Mouse (Mus musculus): ENCODE data around the gene Slc12a3. TPM values are rescaled to one million over a fixed set of nuclear protein-coding genes. Genes with fewer than 3 reads are reported as not detected.

The Slc12a3 gene
- polyA plus RNA-seq, 1 experiment: not detected

GRCm38 (mm10) chr8:94377031-94377430 lies 48.0 kb downstream of the Slc12a3 start:
- Histone ChIP-seq H3K27me3 (ENCODE audit: control insufficient read depth) (peaks cover 20% of the 10 kb centered on the region), H3K4me3 (replicated peaks) (no peak overlapping the region), H3K9me3 (ENCODE audit: control insufficient read depth, low read length) (no peaks in the 10 kb centered on the region), H3K4me1 (ENCODE audit: control insufficient read depth) (peaks cover 42% of the 10 kb centered on the region), H3K36me3 (ENCODE audit: control insufficient read depth) (no peaks in the 10 kb centered on the region)
- TF ChIP-seq TAL1 (IDR thresholded peaks at IDR 0.05; ENCODE audit: low read length): no peak
- TF ChIP-seq GATA1 (IDR thresholded peaks at IDR 0.05; ENCODE audit: low read length): no peak

GRCm38 (mm10) chr8:94377714-94378205 lies 48.8 kb downstream of the Slc12a3 start:
- H3K9me3 ChIP-seq (ENCODE audit: control insufficient read depth, low read length): no peaks in the 10 kb centered on the region
- H3K4me3 ChIP-seq (replicated peaks): peak overlapping the region; percentile 10
- peaks cover 21% of the 10 kb centered on the region for H3K27me3 ChIP-seq (ENCODE audit: control insufficient read depth)
- no peak for TF ChIP-seq GATA1 (IDR thresholded peaks at IDR 0.05; ENCODE audit: low read length)
- TF ChIP-seq TAL1 (IDR thresholded peaks at IDR 0.05; ENCODE audit: low read length): no peak
- H3K4me1 ChIP-seq (ENCODE audit: control insufficient read depth): peaks cover 48% of the 10 kb centered on the region
- no peaks in the 10 kb centered on the region for H3K36me3 ChIP-seq (ENCODE audit: control insufficient read depth)

- TF ChIP-seq GATA1 (IDR thresholded peaks at IDR 0.05; ENCODE audit: low read length): no peak
- no peak for TF ChIP-seq TAL1 (IDR thresholded peaks at IDR 0.05; ENCODE audit: low read length)
- peaks cover 21% of the 10 kb centered on the region for H3K27me3 ChIP-seq (ENCODE audit: control insufficient read depth)
- no peaks in the 10 kb centered on the region for H3K36me3 ChIP-seq (ENCODE audit: control insufficient read depth)
- H3K9me3 ChIP-seq (ENCODE audit: control insufficient read depth, low read length): no peaks in the 10 kb centered on the region
- peaks cover 54% of the 10 kb centered on the region for H3K4me1 ChIP-seq (ENCODE audit: control insufficient read depth)
- no peak overlapping the region for H3K4me3 ChIP-seq (replicated peaks)
These were observed 49.9 kb downstream of the Slc12a3 start for GRCm38 (mm10) chr8:94378763-94379415.

- TF ChIP-seq TAL1 (IDR thresholded peaks at IDR 0.05; ENCODE audit: low read length): no peak
- TF ChIP-seq GATA1 (IDR thresholded peaks at IDR 0.05; ENCODE audit: low read length): no peak
- peaks cover 21% of the 10 kb centered on the region for H3K27me3 ChIP-seq (ENCODE audit: control insufficient read depth)
These were observed 50.7 kb downstream of the Slc12a3 start for GRCm38 (mm10) chr8:94379686-94380085.

GRCm38 (mm10) chr8:94384166-94384565 lies 55.2 kb downstream of the Slc12a3 start:
- peaks cover 14% of the 10 kb centered on the region for H3K36me3 ChIP-seq (ENCODE audit: control insufficient read depth)
- no peak for TF ChIP-seq TAL1 (IDR thresholded peaks at IDR 0.05; ENCODE audit: low read length)
- no peak for TF ChIP-seq GATA1 (IDR thresholded peaks at IDR 0.05; ENCODE audit: low read length)
- peak overlapping the region; percentile 27 for H3K4me3 ChIP-seq (replicated peaks)

More at GRCm38 (mm10) chr8:94379686-94380085, 50.7 kb downstream of the Slc12a3 start:
- Histone ChIP-seq H3K4me1 (ENCODE audit: control insufficient read depth) (peaks cover 57% of the 10 kb centered on the region), H3K4me3 (replicated peaks) (no peak overlapping the region), H3K36me3 (ENCODE audit: control insufficient read depth) (no peaks in the 10 kb centered on the region), H3K9me3 (ENCODE audit: control insufficient read depth, low read length) (no peaks in the 10 kb centered on the region)

GRCm38 (mm10) chr8:94385506-94386213 lies 56.7 kb downstream of the Slc12a3 start:
- peak overlapping the region; percentile 83 for H3K4me3 ChIP-seq (replicated peaks)
- H3K27me3 ChIP-seq (ENCODE audit: control insufficient read depth): peaks cover 12% of the 10 kb centered on the region
- H3K9me3 ChIP-seq (ENCODE audit: control insufficient read depth, low read length): no peaks in the 10 kb centered on the region
- peaks cover 55% of the 10 kb centered on the region for H3K4me1 ChIP-seq (ENCODE audit: control insufficient read depth)
- TF ChIP-seq GATA1 (IDR thresholded peaks at IDR 0.05; ENCODE audit: low read length) (no peak), TAL1 (IDR thresholded peaks at IDR 0.05; ENCODE audit: low read length) (no peak)
- H3K36me3 ChIP-seq (ENCODE audit: control insufficient read depth): peaks cover 29% of the 10 kb centered on the region

More at GRCm38 (mm10) chr8:94384166-94384565, 55.2 kb downstream of the Slc12a3 start:
- Histone ChIP-seq H3K4me1 (ENCODE audit: control insufficient read depth) (peaks cover 52% of the 10 kb centered on the region), H3K9me3 (ENCODE audit: control insufficient read depth, low read length) (no peaks in the 10 kb centered on the region), H3K27me3 (ENCODE audit: control insufficient read depth) (peaks cover 18% of the 10 kb centered on the region)

GRCm38 (mm10) chr8:94386214-94387026 lies 57.4 kb downstream of the Slc12a3 start, which contains the start of gene Herpud1:
Gene Herpud1 (plus strand): TSS chr8:94386438.
- no peak for TF ChIP-seq TAL1 (IDR thresholded peaks at IDR 0.05; ENCODE audit: low read length)
- TF ChIP-seq GATA1 (IDR thresholded peaks at IDR 0.05; ENCODE audit: low read length): peak; percentile 67
- Histone ChIP-seq H3K9me3 (ENCODE audit: control insufficient read depth, low read length) (no peaks in the 10 kb centered on the region), H3K36me3 (ENCODE audit: control insufficient read depth) (peaks cover 37% of the 10 kb centered on the region), H3K27me3 (ENCODE audit: control insufficient read depth) (peaks cover 7% of the 10 kb centered on the region), H3K4me1 (ENCODE audit: control insufficient read depth) (peaks cover 55% of the 10 kb centered on the region), H3K4me3 (replicated peaks) (peak within 1 kb of the TSS; percentile 83)

GRCm38 (mm10) chr8:94387027-94387684 lies 58.2 kb downstream of the Slc12a3 start:
- H3K4me1 ChIP-seq (ENCODE audit: control insufficient read depth): peaks cover 50% of the 10 kb centered on the region
- peak overlapping the region; percentile 83 for H3K4me3 ChIP-seq (replicated peaks)
- H3K9me3 ChIP-seq (ENCODE audit: control insufficient read depth, low read length): no peaks in the 10 kb centered on the region
- peaks cover 44% of the 10 kb centered on the region for H3K36me3 ChIP-seq (ENCODE audit: control insufficient read depth)
- no peaks in the 10 kb centered on the region for H3K27me3 ChIP-seq (ENCODE audit: control insufficient read depth)
- TF ChIP-seq TAL1 (IDR thresholded peaks at IDR 0.05; ENCODE audit: low read length) (no peak), GATA1 (IDR thresholded peaks at IDR 0.05; ENCODE audit: low read length) (no peak)

All from erythroblast, embryonic 14.5 days (primary cell).